Mouse (Mus musculus): ENCODE data around the gene Olfr1226. TPM values are rescaled to one million over a fixed set of nuclear protein-coding genes. Genes with fewer than 3 reads are reported as not detected.

The Olfr1226 gene
- polyA plus RNA-seq (2017; shearing (Covaris generic)), result not detected

DNA sequence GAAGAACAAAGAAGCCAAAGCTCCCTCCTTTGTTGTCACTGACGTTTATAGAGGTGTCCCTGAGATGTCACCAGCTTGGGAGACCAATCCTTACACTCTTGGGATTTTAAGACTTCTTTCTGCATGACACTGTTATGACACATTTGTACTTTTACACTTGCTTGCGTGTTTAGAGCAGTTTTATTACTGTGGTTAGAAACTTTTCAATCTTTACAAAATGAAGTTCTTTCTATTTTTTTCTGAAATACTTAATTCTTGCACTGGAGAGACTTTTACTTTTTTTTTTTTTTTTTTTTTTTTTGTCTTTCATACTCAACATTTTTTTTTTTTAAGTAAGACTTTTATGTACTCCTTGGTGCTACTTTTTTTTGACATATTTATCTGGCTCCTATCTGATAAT is at the start of gene Olfr1226:
Gene Olfr1226, minus strand, starts transcription at position 101 of the 400 bp plus-strand sequence.

DNA sequence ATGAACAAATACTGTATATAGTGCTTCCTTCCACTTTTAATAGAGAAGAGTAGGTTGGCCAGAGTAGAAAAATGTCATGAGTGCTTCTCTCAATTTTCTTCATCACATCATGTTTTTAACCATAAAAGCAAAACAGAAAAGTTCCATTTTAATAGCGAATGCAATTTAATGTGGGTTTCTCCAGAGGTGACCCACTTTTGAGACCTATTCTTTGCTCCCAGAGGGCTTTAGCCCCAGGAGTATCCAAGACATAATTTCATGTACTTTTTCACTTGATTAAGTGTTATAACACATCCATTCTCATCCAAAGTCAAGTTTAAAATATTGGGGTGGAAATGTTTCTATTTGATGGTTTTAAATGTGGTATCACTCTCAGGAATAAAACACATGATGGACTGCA is 25.3 kb downstream of the Olfr1226 start, which contains the start of gene Olfr1225:
Gene Olfr1225, minus strand, starts transcription at position 101 of the 400 bp plus-strand sequence.

GRCm38 (mm10) chr2:89163991-89164390 is 35.9 kb downstream of the Olfr1226 start, which contains the start of gene Olfr1224-ps1:
Gene Olfr1224-ps1 (minus strand): TSS chr2:89164091.

GRCm38 (mm10) chr2:89151460-89151859 is 48.4 kb downstream of the Olfr1226 start, which contains the start of gene Olfr1223:
Gene Olfr1223 (minus strand): TSS chr2:89151560.

Other genes with a start within 250 kb of the Olfr1226 start
- gene Olfr1212, start 246.1 kb downstream of the Olfr1226 start, polyA plus RNA-seq (2017; shearing (Covaris generic)), result not detected
- not detected for gene Gm13762, start 219.8 kb downstream of the Olfr1226 start, polyA plus RNA-seq (2017; shearing (Covaris generic))
- gene Olfr1214, start 207.4 kb downstream of the Olfr1226 start, polyA plus RNA-seq (2017; shearing (Covaris generic)), result not detected
- gene Olfr1215, start 193.1 kb downstream of the Olfr1226 start, polyA plus RNA-seq (2017; shearing (Covaris generic)), result not detected
- not detected for gene Olfr1216, start 181.7 kb downstream of the Olfr1226 start, polyA plus RNA-seq (2017; shearing (Covaris generic))
- not detected for gene Olfr1217, start 168.0 kb downstream of the Olfr1226 start, polyA plus RNA-seq (2017; shearing (Covaris generic))
- not detected for gene Olfr1218, start 138.9 kb downstream of the Olfr1226 start, polyA plus RNA-seq (2017; shearing (Covaris generic))
- gene Olfr1219, start 116.5 kb downstream of the Olfr1226 start, polyA plus RNA-seq (2017; shearing (Covaris generic)), result not detected
- gene Olfr1220, start 93.2 kb downstream of the Olfr1226 start, polyA plus RNA-seq (2017; shearing (Covaris generic)), result not detected
- not detected for gene Olfr1221, start 82.8 kb downstream of the Olfr1226 start, polyA plus RNA-seq (2017; shearing (Covaris generic))
- not detected for gene Olfr1222, start 67.0 kb downstream of the Olfr1226 start, polyA plus RNA-seq (2017; shearing (Covaris generic))
- gene Olfr1223, start 48.5 kb downstream of the Olfr1226 start, polyA plus RNA-seq (2017; shearing (Covaris generic)), result not detected
- not detected for gene Olfr1224-ps1, start 36.0 kb downstream of the Olfr1226 start, polyA plus RNA-seq (2017; shearing (Covaris generic))
- not detected for gene Olfr1225, start 25.4 kb downstream of the Olfr1226 start, polyA plus RNA-seq (2017; shearing (Covaris generic))
- gene Olfr1228, start 54.0 kb upstream of the Olfr1226 start, polyA plus RNA-seq (2017; shearing (Covaris generic)), result not detected
- gene Olfr1229, start 88.0 kb upstream of the Olfr1226 start, polyA plus RNA-seq (2017; shearing (Covaris generic)), result not detected
- not detected for gene Olfr1230, start 97.2 kb upstream of the Olfr1226 start, polyA plus RNA-seq (2017; shearing (Covaris generic))
- gene Olfr1231, start 107.0 kb upstream of the Olfr1226 start, polyA plus RNA-seq (2017; shearing (Covaris generic)), result not detected
- gene Olfr1232, start 129.6 kb upstream of the Olfr1226 start, polyA plus RNA-seq (2017; shearing (Covaris generic)), result not detected
- gene Olfr1233, start 142.3 kb upstream of the Olfr1226 start, polyA plus RNA-seq (2017; shearing (Covaris generic)), result not detected
- gene Olfr1234, start 164.8 kb upstream of the Olfr1226 start, polyA plus RNA-seq (2017; shearing (Covaris generic)), result not detected
- not detected for gene Olfr1238, start 209.6 kb upstream of the Olfr1226 start, polyA plus RNA-seq (2017; shearing (Covaris generic))
- gene Olfr1239, start 220.4 kb upstream of the Olfr1226 start, polyA plus RNA-seq (2017; shearing (Covaris generic)), result not detected
- not detected for gene Olfr1240, start 243.0 kb upstream of the Olfr1226 start, polyA plus RNA-seq (2017; shearing (Covaris generic))